Mouse (Mus musculus): Measurements from ENCODE around the gene Prmt1. TPM values are rescaled to one million over a fixed set of nuclear protein-coding genes. Genes with fewer than 3 reads are reported as not detected.

Gene Prmt1
- polyA plus RNA-seq, 1 experiment from 2014 or later, result 220 TPM

- no peak overlapping the region for H3K4me2 ChIP-seq
- ATAC-seq (ENCODE audit: low read depth) (no peak), DNase-seq (no peak)
- H3K9ac ChIP-seq, result no peak overlapping the region
- 63% methylated on average over 9 of the region's 9 CpGs for WGBS (ENCODE audit: insufficient replicate concordance)
- H3K27me3 ChIP-seq, result peaks cover 33% of the 10 kb centered on the region
- peaks cover 33% of the 10 kb centered on the region for H3K4me1 ChIP-seq (replicated peaks)
- H3K4me3 ChIP-seq (replicated peaks), result no peak overlapping the region
- H3K27ac ChIP-seq, result no peak overlapping the region
- H3K36me3 ChIP-seq, result no peaks in the 10 kb centered on the region
- no peaks in the 10 kb centered on the region for H3K9me3 ChIP-seq (replicated peaks)
Observed at GRCm38 (mm10) chr7:45020225-45020624, 33.9 kb upstream of the Prmt1 start.

GRCm38 (mm10) chr7:45019031-45019571 lies 32.7 kb upstream of the Prmt1 start:
- H3K4me1 ChIP-seq (replicated peaks), result peaks cover 43% of the 10 kb centered on the region
- H3K9me3 ChIP-seq (replicated peaks), result no peaks in the 10 kb centered on the region
- peak overlapping the region; percentile 40; the same call in 1 of the 2 replicates for H3K9ac ChIP-seq
- peak overlapping the region; percentile 40 for H3K27ac ChIP-seq
- peak overlapping the region; percentile 97 for H3K4me2 ChIP-seq
- peak overlapping the region; percentile 92; the same call in 1 of the 2 replicates for H3K4me3 ChIP-seq (replicated peaks)
- H3K36me3 ChIP-seq, result no peaks in the 10 kb centered on the region
- WGBS (ENCODE audit: insufficient replicate concordance), result 25% methylated on average over 8 of the region's 8 CpGs
- DNase-seq (no peak), ATAC-seq (ENCODE audit: low read depth) (no peak)
- peaks cover 33% of the 10 kb centered on the region for H3K27me3 ChIP-seq

- peaks cover 16% of the 10 kb centered on the region for H3K36me3 ChIP-seq
- H3K9me3 ChIP-seq (replicated peaks), result no peaks in the 10 kb centered on the region
- DNase-seq (peak; percentile 95), ATAC-seq (ENCODE audit: low read depth) (peak; percentile 86)
- H3K4me2 ChIP-seq, result peak within 1 kb of the TSS; percentile 97
- peak within 1 kb of the TSS; percentile 97 for H3K27ac ChIP-seq
- under 1% methylated on average over 34 of the region's 36 CpGs for WGBS (ENCODE audit: insufficient replicate concordance)
- H3K4me1 ChIP-seq (replicated peaks), result peaks cover 58% of the 10 kb centered on the region
- H3K27me3 ChIP-seq, result peaks cover 33% of the 10 kb centered on the region
- H3K4me3 ChIP-seq (replicated peaks), result peak within 1 kb of the TSS; percentile 92
- H3K9ac ChIP-seq, result peak within 1 kb of the TSS; percentile 96
Observed at GRCm38 (mm10) chr7:45017242-45018061, 31.1 kb upstream of the Prmt1 start, which contains the start of gene Rras. Gene Rras, plus strand, starts transcription at chr7:45017961.

GRCm38 (mm10) chr7:45016761-45017160 lies 30.4 kb upstream of the Prmt1 start:
- Histone ChIP-seq H3K4me3 (replicated peaks) (peak overlapping the region; percentile 92), H3K9ac (peak overlapping the region; percentile 96), H3K4me1 (replicated peaks) (peaks cover 60% of the 10 kb centered on the region), H3K9me3 (replicated peaks) (no peaks in the 10 kb centered on the region), H3K27me3 (peaks cover 33% of the 10 kb centered on the region), H3K36me3 (peaks cover 23% of the 10 kb centered on the region), H3K4me2 (peak overlapping the region; percentile 97), H3K27ac (peak overlapping the region; percentile 97)
- under 1% methylated on average over 4 of the region's 4 CpGs for WGBS (ENCODE audit: insufficient replicate concordance)
- no peak for DNase-seq
- ATAC-seq (ENCODE audit: low read depth), result no peak

- ATAC-seq (ENCODE audit: low read depth) (peak; percentile 77), DNase-seq (peak; percentile 99)
- Histone ChIP-seq H3K4me3 (replicated peaks) (peak within 1 kb of the TSS; percentile 92), H3K9ac (peak within 1 kb of the TSS; percentile 96), H3K36me3 (peaks cover 29% of the 10 kb centered on the region), H3K27me3 (peaks cover 31% of the 10 kb centered on the region), H3K9me3 (replicated peaks) (no peaks in the 10 kb centered on the region), H3K27ac (peak within 1 kb of the TSS; percentile 97), H3K4me2 (peak within 1 kb of the TSS; percentile 97), H3K4me1 (replicated peaks) (peaks cover 60% of the 10 kb centered on the region)
- under 1% methylated on average over 68 of the region's 69 CpGs for WGBS (ENCODE audit: insufficient replicate concordance)
Observed at GRCm38 (mm10) chr7:45015957-45016612, 29.7 kb upstream of the Prmt1 start, which contains the start of gene Scaf1. Gene Scaf1, minus strand, starts transcription at chr7:45016363.

GRCm38 (mm10) chr7:45015344-45015956 lies 29.1 kb upstream of the Prmt1 start:
- ATAC-seq (ENCODE audit: low read depth) (no peak), DNase-seq (no peak)
- H3K4me3 ChIP-seq (replicated peaks), result peak overlapping the region; percentile 92
- H3K9me3 ChIP-seq (replicated peaks), result no peaks in the 10 kb centered on the region
- H3K27ac ChIP-seq, result peak overlapping the region; percentile 97
- peaks cover 60% of the 10 kb centered on the region for H3K4me1 ChIP-seq (replicated peaks)
- peaks cover 36% of the 10 kb centered on the region for H3K36me3 ChIP-seq
- peaks cover 25% of the 10 kb centered on the region for H3K27me3 ChIP-seq
- H3K4me2 ChIP-seq, result peak overlapping the region; percentile 97
- under 1% methylated on average over 20 of the region's 20 CpGs for WGBS (ENCODE audit: insufficient replicate concordance)
- H3K9ac ChIP-seq, result peak overlapping the region; percentile 96

GRCm38 (mm10) chr7:45014096-45014451 lies 27.7 kb upstream of the Prmt1 start:
- peak overlapping the region; percentile 97; the same call in 1 of the 2 replicates for H3K4me2 ChIP-seq
- 0 out of 2 replicates have a peak overlapping the region, but pooled peaks have one; percentile 92 for H3K4me3 ChIP-seq (replicated peaks)
- H3K9ac ChIP-seq, result peak overlapping the region; percentile 96; the same call in 1 of the 2 replicates
- H3K27me3 ChIP-seq, result peaks cover 11% of the 10 kb centered on the region
- no peaks in the 10 kb centered on the region for H3K9me3 ChIP-seq (replicated peaks)
- DNase-seq, result no peak
- peaks cover 50% of the 10 kb centered on the region for H3K36me3 ChIP-seq
- H3K27ac ChIP-seq, result peak overlapping the region; percentile 97
- 93% methylated on average over 3 of the region's 3 CpGs for WGBS (ENCODE audit: insufficient replicate concordance)
- no peak for ATAC-seq (ENCODE audit: low read depth)
- peaks cover 63% of the 10 kb centered on the region for H3K4me1 ChIP-seq (replicated peaks)

- Histone ChIP-seq H3K27ac (peak overlapping the region; percentile 97), H3K4me2 (peak overlapping the region; percentile 28), H3K9ac (peak overlapping the region; percentile 96), H3K36me3 (peaks cover 55% of the 10 kb centered on the region), H3K4me1 (replicated peaks) (peaks cover 57% of the 10 kb centered on the region), H3K27me3 (peaks cover 6% of the 10 kb centered on the region), H3K4me3 (replicated peaks) (no peak overlapping the region), H3K9me3 (replicated peaks) (no peaks in the 10 kb centered on the region)
- 90% methylated on average over 16 of the region's 16 CpGs for WGBS (ENCODE audit: insufficient replicate concordance)
- DNase-seq (no peak), ATAC-seq (ENCODE audit: low read depth) (no peak)
Observed at GRCm38 (mm10) chr7:45013366-45014095, 27.2 kb upstream of the Prmt1 start.

- no peaks in the 10 kb centered on the region for H3K9me3 ChIP-seq (replicated peaks)
- H3K4me3 ChIP-seq (replicated peaks), result no peak overlapping the region
- H3K4me2 ChIP-seq, result peak overlapping the region; percentile 28
- H3K4me1 ChIP-seq (replicated peaks), result peaks cover 50% of the 10 kb centered on the region
- peak overlapping the region; percentile 96 for H3K9ac ChIP-seq
- WGBS (ENCODE audit: insufficient replicate concordance), result 65% methylated on average over 4 of the region's 4 CpGs
- no peaks in the 10 kb centered on the region for H3K27me3 ChIP-seq
- ATAC-seq (ENCODE audit: low read depth), result no peak
- no peak for DNase-seq
- H3K27ac ChIP-seq, result peak overlapping the region; percentile 97
- peaks cover 62% of the 10 kb centered on the region for H3K36me3 ChIP-seq
Observed at GRCm38 (mm10) chr7:45012824-45013223, 26.5 kb upstream of the Prmt1 start.

GRCm38 (mm10) chr7:45012011-45012410 lies 25.6 kb upstream of the Prmt1 start:
- DNase-seq, result no peak
- H3K27me3 ChIP-seq, result no peaks in the 10 kb centered on the region
- no peak overlapping the region for H3K4me3 ChIP-seq (replicated peaks)
- H3K9ac ChIP-seq, result no peak overlapping the region
- H3K4me2 ChIP-seq, result no peak overlapping the region
- no peak overlapping the region for H3K27ac ChIP-seq
- 92% methylated on average over 6 of the region's 6 CpGs for WGBS (ENCODE audit: insufficient replicate concordance)
- ATAC-seq (ENCODE audit: low read depth), result no peak
- no peaks in the 10 kb centered on the region for H3K9me3 ChIP-seq (replicated peaks)
- peaks cover 47% of the 10 kb centered on the region for H3K4me1 ChIP-seq (replicated peaks)
- peaks cover 70% of the 10 kb centered on the region for H3K36me3 ChIP-seq

Data from liver, embryonic 13.5 days (tissue).